Comparison of ENCODE assay signal across 16 mouse cellular contexts in genomic region chr9:15800402-15800801, GRCm38 (mm10).
"Had no signal": no experiment of that assay in that cellular context is flagged by ENCODE, and none has a peak within 500 bp of the region (broad histone marks: within the 10 kb centered on the region; RNA-seq: fewer than 3 reads in every experiment).

No protein-coding gene starts in this region.

- H3K4me1 ChIP-seq: midbrain, embryonic 13.5 days; midbrain, embryonic 15.5 days had no signal

- H3K4me2 ChIP-seq: lung, embryonic 14.5 days; midbrain, embryonic 11.5 days; midbrain, embryonic 13.5 days; midbrain, embryonic 15.5 days had no signal

- H3K9ac ChIP-seq: lung, embryonic 14.5 days; midbrain, embryonic 13.5 days; midbrain, embryonic 15.5 days had no signal

- H3K36me3 ChIP-seq: midbrain, embryonic 13.5 days; midbrain, embryonic 15.5 days had no signal

- H3K9me3 ChIP-seq: midbrain, embryonic 13.5 days; midbrain, embryonic 15.5 days had no signal

- ATAC-seq: midbrain, embryonic 13.5 days; midbrain, embryonic 15.5 days had no signal

- H3K4me3 ChIP-seq: midbrain, embryonic 13.5 days; midbrain, embryonic 15.5 days; myocyte had no signal

- DNase-seq: lung, adult 18-20 months; lung, embryonic 14.5 days; lung, postnatal 10 days; lung, postnatal 4 days; retina, postnatal 1 day; right cerebral cortex, adult 18-20 months; right cerebral cortex, postnatal 25 days; right cerebral cortex, postnatal 4 days; spleen, adult 18-20 months; thymus, adult 18-20 months; thymus, postnatal 14 days; thymus, postnatal 36 days had no signal

- H3K27me3 ChIP-seq: midbrain, embryonic 13.5 days; midbrain, embryonic 15.5 days had no signal

- H3K27ac ChIP-seq: midbrain, embryonic 13.5 days; midbrain, embryonic 15.5 days had no signal
